Mouse (Mus musculus) splenic B cell, adult 2 months (primary cell): ENCODE results near the gene Pak6.

Experiments used
- DNase-seq: peaks from one replicate; pipeline ENCODE4 v3.0.0-alpha.2; 2011; ENCODE audit warnings: low read depth, low spot score
- H3K27me3 ChIP-seq: 2 replicates; pipeline ENCODE4 v1.6.1; 2012; ENCODE audit warnings: mild to moderate bottlenecking, low read length, moderate library complexity, mixed read lengths; ENCODE audit not compliant: control insufficient read depth, poor library complexity, insufficient read depth, severe bottlenecking
- H3K36me3 ChIP-seq: 2 replicates; pipeline ENCODE4 v1.6.1; 2012; ENCODE audit warnings: mild to moderate bottlenecking, low read length, moderate library complexity, mixed read lengths; ENCODE audit not compliant: control insufficient read depth, poor library complexity, insufficient read depth, severe bottlenecking

Pak6 gene

DNA sequence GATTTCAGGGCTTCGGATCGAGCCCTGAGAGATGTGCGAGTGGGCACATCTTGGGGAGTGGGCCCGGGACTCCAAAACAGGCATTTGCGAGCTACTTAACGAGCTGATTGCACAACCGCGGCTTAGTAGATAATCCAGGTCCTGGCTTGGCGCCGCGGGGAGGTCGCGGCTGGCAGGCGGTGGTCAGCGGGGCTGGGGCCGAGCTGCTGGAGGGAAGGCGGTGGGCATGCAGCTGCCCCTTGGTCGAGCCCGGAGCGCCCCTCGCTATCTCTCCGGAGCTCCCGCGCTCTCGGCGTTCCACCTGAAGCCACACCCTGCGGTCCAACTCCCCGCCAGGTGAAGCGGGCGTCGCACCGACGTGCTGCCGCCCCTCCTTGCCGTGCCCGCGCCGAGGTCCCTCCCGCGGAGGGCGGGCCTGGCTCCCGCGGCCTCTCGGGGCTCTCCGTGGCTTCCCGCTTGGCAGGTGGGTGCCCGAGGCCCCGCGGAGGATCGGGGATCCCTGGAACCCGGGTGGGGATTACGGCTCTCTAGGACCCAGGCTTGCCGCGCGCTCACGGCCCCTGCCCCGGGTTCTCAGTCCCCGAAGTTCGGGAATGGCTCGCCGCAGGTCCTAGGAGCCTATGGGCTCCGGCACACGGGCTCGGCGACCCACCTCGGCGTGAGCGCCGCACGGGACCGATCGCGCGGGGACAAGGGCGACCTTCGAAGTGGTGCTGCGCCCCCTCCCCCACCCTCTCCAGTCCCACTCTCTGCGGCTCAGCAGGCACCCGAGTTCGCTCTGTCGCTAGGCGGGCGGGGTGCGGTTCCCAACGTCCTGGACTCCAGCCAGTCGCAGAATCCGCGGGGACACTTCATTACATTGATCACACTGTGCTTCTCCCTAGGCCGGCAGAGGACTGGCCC lies 14.0 kb downstream of the Pak6 start:
- H3K36me3 ChIP-seq = no peaks in the 10 kb centered on the region
- no peaks in the 10 kb centered on the region for H3K27me3 ChIP-seq
- peak; percentile 37 for DNase-seq

DNA sequence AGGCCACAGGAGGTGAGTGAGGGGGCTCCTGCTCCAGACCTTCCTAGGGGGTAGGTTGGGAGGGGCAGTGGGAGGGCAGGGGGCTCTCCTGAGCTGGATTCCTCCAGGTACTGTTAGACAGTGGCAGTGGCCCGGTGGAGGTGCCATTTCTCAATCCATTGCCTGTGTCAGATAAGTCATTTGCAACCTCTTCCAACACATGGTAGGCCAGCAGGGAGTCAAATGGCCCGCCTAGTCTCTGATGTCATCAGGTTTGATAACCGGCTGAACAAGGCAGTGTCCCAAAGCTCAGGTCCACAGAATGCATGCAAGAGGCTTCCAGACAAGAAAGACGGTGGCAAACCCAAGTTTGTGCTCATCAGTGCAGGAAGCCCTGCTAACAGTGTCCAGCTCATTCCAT lies 14.7 kb downstream of the Pak6 start:
- DNase-seq = no peak
- H3K36me3 ChIP-seq = no peaks in the 10 kb centered on the region
- no peaks in the 10 kb centered on the region for H3K27me3 ChIP-seq

DNA sequence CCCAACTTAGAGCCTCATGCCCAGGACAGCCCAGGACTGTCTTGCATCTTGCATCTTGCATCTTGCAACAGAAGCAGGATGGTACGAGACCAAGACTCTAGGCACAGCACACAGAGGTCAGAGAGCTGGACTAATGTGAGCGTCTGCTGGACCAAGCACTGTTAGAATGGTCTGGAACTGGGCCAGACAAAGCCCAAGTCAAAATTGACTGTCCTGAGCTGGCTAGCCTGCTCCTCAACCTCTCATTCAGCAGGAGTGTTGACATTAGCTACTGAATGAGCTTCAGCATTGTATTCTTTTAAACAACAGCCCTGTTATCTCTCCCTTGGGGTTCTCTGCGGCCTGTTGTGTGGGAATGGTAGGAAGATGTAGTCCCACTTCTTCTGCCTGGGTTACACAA lies 16.5 kb downstream of the Pak6 start:
- no peak for DNase-seq
- no peaks in the 10 kb centered on the region for H3K36me3 ChIP-seq
- H3K27me3 ChIP-seq = no peaks in the 10 kb centered on the region

DNA sequence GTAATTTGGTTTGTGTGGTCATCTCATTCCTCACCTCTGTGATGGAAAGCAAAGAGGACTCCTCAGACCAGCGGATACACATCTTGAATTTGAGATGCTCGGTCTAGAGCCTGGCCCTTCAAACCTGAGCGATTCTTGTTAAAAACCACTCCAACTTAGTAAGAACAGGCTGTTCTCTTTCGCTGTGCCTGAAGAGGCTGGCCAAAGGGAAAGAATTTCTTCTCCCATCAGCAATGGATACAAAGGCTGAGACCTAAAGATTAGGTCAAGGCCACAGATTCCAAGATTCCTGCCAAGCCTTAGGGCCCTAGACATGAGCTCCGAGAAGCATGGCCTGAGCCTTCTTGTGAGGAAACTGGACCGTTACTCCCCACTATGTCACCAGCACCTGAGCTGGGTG lies 17.8 kb downstream of the Pak6 start:
- Histone ChIP-seq H3K27me3 (no peaks in the 10 kb centered on the region), H3K36me3 (no peaks in the 10 kb centered on the region)
- DNase-seq = no peak

DNA sequence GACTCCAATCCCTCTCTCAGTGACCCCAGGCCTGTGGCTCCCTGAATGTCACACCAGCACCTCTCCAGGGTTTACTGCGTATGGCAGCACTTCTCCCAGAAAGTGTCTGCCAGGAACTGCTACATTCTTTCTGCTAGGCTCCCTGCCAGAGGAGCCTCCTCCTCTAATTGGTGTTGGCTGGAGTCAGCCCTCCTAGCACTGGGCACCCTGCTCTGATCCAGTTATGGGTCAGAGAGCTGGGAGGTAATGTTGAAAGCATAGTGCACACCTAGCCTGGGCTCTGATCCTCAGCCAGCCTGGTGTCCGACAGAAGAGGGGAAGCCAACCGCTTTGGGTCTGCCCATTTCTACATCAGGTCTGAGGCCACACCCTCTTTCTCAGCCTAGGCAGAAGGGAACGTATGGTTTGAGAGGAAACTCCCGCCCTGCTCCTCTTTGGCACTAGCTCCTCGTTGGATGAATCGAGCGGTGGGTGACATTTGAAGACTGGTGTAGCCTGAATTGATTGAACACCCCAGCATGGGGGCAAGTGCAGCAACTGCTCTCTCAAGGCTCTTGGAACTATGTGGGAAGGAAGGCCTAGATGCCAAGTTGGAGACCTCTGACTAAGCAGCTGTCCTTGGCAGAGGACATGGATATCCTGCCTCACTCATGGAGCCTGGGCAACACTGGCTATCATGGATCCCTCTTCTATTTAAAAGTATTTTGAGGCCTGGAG lies 19.6 kb downstream of the Pak6 start:
- Histone ChIP-seq H3K36me3 (no peaks in the 10 kb centered on the region), H3K27me3 (no peaks in the 10 kb centered on the region)
- DNase-seq = no peak

DNA sequence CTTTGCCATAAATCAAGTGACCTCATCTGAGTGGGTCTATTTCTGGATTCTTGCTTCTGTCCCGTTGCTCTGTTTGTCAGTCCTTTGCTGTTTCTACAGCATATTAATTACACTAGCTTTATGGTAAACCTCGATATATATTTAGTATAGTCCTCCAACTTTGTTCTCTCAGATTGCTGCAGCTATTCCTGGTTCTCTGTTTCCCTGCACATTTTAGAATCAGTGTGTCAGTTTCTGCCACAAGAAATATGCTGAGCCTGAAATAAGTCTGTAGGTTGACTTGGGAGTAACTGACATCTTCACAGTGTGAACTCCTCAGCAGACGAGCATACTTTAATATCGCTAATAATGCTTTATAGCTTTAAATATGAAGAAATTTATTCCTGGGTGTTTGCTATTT lies 22.0 kb downstream of the Pak6 start:
- no peak for DNase-seq
- H3K27me3 ChIP-seq = no peaks in the 10 kb centered on the region

DNA sequence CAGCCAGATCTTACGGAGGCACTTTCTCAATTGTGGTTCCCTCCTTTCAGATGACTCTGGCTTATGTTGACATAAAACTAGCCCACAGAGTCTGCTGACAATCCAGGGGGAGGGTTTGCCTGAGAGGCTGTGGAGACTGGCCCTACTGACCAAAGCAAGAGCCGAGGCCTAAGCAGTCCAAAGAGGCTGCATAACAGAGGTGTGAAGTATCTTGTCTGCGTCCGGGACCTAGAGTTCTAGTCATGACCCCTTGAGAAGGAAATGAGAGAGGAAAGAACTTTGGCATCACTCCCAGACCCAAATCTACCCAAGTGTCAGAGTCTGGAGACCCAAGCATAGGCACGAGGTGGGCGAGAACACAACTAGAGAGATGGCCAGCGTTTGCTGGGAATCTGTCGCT lies 23.6 kb downstream of the Pak6 start:
- no peaks in the 10 kb centered on the region for H3K27me3 ChIP-seq
- no peaks in the 10 kb centered on the region for H3K36me3 ChIP-seq
- DNase-seq = no peak

More for the DNA sequence above, 22.0 kb downstream of the Pak6 start:
- no peaks in the 10 kb centered on the region for H3K36me3 ChIP-seq

DNA sequence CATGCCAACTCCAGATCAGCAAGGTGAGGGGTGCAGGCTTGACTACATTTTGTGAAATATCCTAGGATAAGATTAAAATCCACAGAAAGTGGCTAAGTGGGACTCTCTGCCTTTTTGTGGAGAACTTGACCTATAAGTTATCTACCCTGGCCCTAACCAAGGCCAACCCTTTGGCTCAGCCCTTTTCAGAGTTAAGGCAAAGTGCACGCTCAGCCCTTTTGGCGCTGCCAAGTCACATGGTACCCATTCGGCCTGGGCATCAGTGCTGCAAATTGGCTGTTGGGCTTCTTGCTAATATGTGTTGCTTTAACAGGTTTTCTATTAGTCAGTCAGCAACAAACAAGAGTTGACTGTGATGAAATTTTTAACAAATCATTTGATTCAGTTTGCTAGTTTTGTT lies 24.7 kb downstream of the Pak6 start:
- Histone ChIP-seq H3K27me3 (no peaks in the 10 kb centered on the region), H3K36me3 (no peaks in the 10 kb centered on the region)
- DNase-seq = no peak

DNA sequence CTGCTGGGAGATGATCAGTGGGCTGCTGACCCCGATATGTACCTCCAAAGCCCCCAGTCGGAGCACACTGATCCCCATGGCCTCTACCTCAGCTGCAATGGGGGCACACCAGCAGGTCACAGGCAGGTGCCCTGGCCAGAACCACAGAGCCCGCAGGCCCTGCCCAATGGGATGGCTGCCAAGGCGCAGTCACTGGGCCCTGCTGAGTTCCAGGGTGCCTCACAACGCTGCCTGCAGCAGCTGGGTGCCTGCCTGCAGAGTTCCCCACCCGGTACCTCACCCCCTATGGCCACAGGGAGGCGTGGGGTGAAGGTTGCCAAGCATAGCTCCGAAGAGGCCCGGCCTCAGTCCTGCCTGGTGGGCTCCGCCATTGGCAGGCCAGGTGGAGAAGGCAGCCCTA lies 26.8 kb downstream of the Pak6 start:
- H3K27me3 ChIP-seq = no peaks in the 10 kb centered on the region
- no peak for DNase-seq

DNA sequence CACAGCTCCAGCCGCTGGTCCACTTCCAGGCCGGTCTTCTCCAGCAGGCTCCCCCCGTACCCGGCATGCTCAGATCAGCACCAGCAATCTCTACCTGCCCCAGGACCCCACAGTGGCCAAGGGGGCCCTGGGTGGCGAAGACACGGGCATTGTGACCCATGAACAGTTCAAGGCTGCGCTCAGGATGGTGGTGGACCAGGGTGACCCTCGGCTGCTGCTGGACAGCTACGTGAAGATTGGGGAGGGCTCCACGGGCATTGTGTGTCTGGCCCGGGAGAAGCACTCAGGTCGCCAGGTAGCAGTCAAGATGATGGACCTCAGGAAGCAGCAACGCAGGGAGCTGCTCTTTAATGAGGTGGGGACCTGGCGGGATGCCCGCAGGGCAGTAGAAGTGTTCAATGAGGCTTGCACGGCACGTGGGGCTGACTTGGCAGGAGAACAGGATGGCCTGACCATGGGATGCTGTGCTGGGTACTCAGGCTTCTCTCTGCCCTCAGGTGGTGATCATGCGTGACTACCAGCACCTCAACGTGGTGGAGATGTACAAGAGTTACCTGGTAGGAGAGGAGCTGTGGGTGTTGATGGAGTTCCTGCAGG lies 30.4 kb downstream of the Pak6 start:
- Histone ChIP-seq H3K36me3 (no peaks in the 10 kb centered on the region), H3K27me3 (no peaks in the 10 kb centered on the region)
- no peak for DNase-seq

More for the DNA sequence above, 26.8 kb downstream of the Pak6 start:
- no peaks in the 10 kb centered on the region for H3K36me3 ChIP-seq

DNA sequence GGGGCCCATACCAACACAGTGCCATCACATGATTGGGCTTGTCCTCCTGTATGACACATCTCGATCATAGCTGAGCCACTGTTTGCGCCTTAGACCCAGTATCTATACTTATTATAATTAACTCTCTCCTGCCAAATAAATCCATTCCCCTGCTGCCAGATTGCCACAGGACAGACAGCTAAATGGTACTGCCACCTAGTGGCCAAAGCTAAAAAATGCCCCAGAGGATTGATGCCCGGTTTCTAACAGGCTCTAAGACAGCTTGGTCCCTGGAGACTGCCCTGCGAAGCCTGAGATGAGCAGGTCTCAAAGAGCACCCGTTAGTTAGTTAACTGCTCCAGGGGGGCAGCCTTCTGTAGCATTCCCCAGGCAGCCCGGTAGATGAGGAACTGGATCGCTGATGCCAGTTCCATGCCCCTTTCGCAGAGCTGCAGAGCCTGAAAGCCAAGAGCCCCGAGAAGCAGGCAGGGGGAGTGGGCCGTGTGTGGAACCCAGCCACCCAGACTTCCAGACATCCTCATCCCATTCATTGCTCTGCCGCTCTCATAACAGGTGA lies 32.7 kb downstream of the Pak6 start:
- DNase-seq = peak; percentile 86
- no peaks in the 10 kb centered on the region for H3K36me3 ChIP-seq
- H3K27me3 ChIP-seq = no peaks in the 10 kb centered on the region

DNA sequence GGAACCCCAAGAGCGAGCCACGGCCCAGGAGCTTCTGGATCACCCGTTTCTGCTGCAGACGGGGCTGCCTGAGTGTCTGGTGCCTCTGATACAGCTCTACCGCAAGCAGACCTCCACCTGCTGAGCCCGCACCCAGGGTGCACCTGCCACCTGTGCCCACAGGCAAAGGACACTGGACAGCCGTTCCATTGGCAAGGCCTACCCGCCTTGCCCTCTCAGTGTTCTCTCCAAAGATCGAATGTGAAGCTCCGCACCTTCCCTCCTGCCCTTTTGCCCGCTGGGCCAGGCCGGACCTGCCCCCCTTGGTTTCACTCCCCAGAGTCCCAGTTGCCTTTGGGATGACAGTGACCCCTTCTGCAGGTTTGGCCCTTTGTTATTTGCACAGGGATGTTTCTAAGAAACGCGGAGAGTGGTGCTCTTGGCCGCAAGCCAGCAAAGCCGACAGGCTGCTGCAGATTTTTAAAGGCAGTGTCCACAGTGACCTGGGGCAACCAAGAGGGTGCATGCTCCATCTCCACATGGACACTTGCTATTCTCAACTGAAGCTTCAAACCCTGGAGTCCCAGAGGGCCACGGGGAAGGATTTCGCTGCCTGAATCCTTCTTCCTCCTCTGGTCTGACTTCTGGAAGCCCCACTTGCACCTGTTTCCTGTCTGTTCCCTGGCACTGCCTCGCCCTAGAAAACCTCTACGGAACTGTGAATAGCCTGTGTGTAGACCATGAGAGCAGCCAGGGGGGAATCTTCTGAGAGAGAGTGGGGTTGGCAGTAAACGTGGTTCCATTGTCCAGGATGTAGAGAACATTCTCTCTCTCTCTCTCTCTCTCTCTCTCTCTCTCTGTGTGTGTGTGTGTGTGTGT lies 33.6 kb downstream of the Pak6 start:
- no peak for DNase-seq
- no peaks in the 10 kb centered on the region for H3K27me3 ChIP-seq
- H3K36me3 ChIP-seq = no peaks in the 10 kb centered on the region

DNA sequence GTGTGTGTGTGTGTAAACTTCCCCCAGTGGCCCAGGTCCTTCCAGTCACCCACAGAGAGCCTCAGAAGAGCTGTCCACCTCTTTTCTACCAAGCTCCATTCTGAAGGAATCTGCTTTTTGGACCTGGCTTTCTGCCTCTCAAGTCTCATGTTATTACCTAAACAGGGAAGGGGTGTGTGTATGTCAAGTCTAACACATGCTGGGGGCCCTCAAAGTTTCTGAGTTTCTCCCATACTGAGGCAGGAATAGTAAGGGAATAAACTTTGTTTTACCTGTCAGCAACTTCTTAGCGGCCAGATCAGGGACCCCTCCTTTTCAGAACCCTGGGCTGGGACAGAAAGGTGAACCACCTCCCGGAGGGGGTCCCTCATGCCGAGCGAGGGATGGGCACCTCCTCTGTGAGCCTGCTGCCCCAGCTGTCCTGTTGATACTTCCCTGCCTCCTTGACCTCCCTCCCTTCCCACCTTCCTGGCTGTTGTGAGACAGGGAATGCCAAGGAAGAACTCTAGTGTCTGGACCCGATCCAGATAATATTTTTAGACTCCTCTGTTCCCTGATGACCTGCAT lies 34.3 kb downstream of the Pak6 start:
- Histone ChIP-seq H3K36me3 (no peaks in the 10 kb centered on the region), H3K27me3 (no peaks in the 10 kb centered on the region)
- no peak for DNase-seq

DNA sequence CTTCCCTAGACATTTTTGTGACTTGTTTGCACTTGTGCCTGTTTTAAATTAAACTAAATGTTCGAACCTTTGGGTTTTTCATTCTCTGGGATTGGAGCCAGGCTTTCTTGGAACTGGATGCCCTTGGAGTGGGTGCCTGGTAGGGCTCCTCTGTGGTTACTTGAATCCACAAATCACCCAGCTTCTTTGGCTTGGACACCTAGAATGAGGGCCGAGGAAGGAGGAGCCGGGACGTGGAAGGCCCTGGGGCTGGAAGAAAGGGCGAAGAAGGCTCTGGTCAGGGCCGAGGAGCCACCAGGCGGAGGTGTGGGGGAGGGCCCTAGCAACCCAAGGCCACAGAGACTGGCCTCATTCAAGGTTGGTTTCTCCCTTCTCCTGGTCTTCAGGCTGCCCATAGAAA lies 34.9 kb downstream of the Pak6 start:
- no peak for DNase-seq
- Histone ChIP-seq H3K36me3 (no peaks in the 10 kb centered on the region), H3K27me3 (no peaks in the 10 kb centered on the region)
